Mouse (Mus musculus) layer of hippocampus, postnatal 14 days (tissue): ENCODE measurements around the gene Tshr. TPM values are rescaled to one million over a fixed set of nuclear protein-coding genes. Genes with fewer than 3 reads are reported as not detected.
A peak's percentile ranks its signal among the peaks of the same experiment; 100 is the strongest.
"Not testable (repeated sequence)": the region's sequence is repeated elsewhere in the genome, so short reads cannot be mapped to it uniquely, and the experiment has no call there.

Source experiments
- DNase-seq, 2 experiments: peaks; one replicate each; pipeline ENCODE4 v3.0.0; 2021 to 2022; ENCODE audit warnings: low spot score in 2 of 2, mixed read lengths in 1 of 2
- total RNA-seq, 2 experiments: library from RNA; stranded (reverse); gene quantifications; 2 replicates each; pipeline ENCODE4 v1.2.3; 2021

Gene Tshr
- total RNA-seq, 2 experiments from 2014 or later = 0.14 to 0.19 TPM

GRCm38 (mm10) chr12:91585815-91586214, 201.5 kb downstream of the Tshr start:
- DNase-seq = not testable (repeated sequence)

DNA sequence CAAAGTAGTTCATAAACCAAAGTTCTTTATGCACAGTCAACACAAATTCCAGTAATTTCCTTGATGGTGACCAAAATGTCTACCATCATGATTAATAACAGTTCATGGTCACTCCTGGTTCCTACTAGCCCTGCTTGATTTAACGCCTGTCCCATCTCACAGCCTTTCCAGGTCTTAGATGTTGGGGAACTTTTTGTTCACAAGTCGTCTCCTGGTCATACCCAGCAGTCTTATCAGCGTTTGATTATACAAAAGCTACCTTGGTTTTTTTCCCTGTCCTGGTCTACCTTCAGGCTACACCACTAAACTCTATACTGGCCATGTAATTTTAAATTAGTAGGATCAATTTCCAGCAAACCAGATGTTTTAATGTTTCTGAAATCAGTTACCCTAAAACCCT, 202.7 kb downstream of the Tshr start:
- DNase-seq = no peak

DNA sequence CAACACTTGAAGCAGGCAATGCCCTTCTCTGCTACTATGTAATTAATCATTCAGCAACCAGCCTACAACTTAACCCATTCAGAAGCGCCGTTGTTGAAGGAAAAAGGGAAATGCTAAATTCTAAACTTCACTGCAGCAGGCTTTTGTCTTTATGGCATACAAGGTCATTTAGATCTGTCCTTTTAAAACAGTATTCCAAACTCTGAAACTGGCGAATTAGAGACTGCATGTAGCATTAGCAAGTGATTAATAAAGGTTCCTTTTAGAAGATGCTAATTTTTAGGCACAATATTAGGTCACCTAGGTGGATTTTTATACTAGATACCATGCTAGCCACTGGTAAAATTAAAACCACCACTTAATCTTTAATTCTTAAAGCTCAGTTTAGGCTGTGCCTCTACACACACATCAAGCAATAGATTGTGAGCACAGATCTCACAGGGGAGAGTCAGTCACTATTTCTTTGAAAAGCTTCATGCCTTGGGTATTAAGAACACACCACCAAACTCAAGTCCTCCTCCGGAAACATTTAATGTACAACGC, 203.2 kb downstream of the Tshr start:
- no peak for DNase-seq

DNA sequence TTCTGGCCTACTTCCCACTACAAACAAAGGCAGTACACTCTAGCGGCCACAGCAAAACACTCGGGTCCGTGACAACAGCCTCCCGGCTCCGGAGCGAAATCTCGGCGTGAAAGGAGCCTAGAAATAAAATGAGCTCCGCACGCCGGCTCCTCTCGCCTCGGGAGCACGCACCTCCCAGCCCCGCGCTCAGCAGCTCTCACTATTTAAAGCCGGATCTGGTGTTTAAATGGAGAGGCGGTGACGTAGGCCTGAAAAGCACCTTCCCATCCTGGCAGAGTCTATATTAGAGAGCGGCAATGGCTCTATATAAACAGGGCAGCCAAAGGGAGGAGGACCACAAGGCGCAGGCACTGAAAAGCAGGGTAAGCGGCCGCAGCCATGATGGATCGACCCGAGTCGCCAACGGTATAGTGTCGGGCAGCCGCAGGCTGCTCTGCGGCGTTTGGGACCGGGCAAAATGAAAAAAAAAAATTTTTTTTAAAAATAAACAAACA, 203.9 kb downstream of the Tshr start:
- peak; percentile 89 to 96 for DNase-seq

DNA sequence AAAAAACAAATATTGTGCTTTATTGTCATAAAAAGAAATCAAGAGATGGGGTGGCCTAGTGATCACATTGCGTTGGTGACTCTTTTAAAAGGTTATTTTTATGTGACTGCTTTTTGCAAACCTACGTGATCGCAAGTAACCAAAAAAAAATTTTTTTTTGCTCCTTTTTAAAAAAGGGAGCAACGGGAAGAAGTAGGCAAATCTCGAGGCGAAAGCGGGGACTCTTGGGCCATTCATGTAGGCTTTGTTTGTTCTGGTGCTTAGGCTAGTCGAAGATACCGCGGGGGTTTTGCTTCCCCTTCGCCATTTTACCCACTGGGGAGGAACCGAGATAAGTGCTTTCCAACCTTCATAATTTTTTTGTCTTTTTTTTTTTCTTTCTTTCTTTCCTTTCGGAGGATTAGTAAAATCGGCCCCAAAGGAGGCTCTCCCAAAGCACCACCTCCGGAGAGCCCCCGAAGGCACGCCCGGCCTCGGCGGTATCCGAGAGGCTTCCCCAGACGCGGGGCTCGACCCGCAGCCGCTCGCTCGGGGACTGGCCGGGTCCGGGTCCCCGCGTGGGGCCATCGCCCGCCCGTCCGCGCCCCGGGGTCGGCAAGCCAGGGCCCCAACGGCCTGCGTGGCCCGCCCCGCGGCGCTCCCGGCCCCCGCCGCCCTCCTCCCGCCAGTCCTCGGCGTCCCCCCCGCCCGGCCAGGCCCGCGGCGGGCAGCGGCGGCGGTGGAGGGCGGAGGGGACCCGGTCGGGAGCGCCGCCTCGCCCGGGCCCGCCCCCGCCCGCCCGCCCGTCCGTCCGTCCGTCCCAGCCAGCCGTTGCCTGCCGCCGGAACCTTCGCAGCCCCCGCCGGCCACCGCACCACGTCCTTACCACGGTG, 204.5 kb downstream of the Tshr start:
- peak; percentile 34 to 58 for DNase-seq

DNA sequence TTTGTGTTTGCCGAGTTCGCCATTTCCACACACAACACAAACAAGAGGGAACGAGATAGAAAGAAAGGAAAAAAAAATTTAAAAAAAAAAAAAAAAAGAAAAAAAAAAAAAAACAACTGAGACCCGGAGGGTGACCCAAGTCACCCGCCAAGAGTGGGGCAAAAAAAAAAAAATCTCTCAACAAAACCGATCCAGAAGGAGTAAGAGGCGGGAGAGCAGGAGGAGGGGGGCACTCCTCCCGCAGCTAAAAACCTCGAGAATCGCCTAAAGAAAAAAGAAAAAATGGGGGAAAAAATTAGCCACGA, 205.1 kb downstream of the Tshr start:
- DNase-seq = no peak

- DNase-seq = peak; percentile 93 to 94
Measured at GRCm38 (mm10) chr12:91589847-91590690, 205.7 kb downstream of the Tshr start, which contains the start of gene Gtf2a1. TSS of gene Gtf2a1 (minus strand) at chr12:91590487.

- no peak for DNase-seq
Measured at GRCm38 (mm10) chr12:91590716-91591115, 206.4 kb downstream of the Tshr start.

DNA sequence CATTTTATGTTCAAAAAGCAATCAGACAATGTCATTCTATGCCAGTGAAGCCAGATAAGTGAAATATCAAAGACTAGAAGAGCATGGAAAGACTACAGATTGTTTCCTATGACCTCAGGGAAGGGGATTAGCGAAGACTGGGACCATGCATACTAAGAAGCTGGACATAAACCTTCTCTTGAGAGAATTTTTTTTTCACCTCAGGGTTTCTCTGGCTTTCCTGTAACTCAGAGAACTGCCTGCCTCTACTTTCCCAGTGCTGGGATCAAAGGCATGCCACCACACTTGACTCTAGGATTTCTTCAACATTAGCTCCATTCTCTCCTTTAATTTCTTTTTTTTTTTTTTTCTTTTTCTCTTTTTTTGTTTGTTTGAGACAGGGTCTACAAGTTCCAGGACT, 206.8 kb downstream of the Tshr start:
- DNase-seq = no peak

DNA sequence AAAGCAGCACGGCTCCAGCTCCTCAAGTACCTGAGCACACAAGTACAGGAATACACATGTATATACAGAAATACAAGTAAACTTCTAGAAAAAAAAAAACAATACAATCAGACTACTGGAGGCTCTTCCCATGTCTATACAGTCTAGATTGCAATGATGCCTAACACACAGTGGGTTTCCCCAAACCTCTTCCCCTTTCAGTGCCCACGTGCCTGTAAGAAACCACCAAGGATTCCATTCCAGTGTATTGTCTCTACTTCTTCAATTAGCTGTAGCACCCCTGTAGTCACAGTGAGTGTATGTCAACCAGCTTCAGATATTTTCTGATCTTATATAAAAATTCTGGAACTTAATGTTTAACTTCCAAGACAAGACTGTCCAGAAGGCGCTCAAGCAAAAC, 207.8 kb downstream of the Tshr start:
- DNase-seq = no peak

Other genes starting within 250 kb of the Tshr start
- 1 to 10 TPM; 6.2 to 6.4 TPM for gene Cep128, start 154 bp upstream of the Tshr start, total RNA-seq
- gene Gtf2a1, start 205.9 kb downstream of the Tshr start, total RNA-seq = 10 to 100 TPM; 47.1 to 51.6 TPM